Mouse (Mus musculus): ENCODE measurements around the gene Rorb. TPM values are rescaled to one million over a fixed set of nuclear protein-coding genes. Genes with fewer than 3 reads are reported as not detected.
A peak's percentile ranks its signal among the peaks of the same experiment; 100 is the strongest.

The Rorb gene
- polyA plus RNA-seq, 1 experiment from 2014 or later = 2.8 TPM

DNA sequence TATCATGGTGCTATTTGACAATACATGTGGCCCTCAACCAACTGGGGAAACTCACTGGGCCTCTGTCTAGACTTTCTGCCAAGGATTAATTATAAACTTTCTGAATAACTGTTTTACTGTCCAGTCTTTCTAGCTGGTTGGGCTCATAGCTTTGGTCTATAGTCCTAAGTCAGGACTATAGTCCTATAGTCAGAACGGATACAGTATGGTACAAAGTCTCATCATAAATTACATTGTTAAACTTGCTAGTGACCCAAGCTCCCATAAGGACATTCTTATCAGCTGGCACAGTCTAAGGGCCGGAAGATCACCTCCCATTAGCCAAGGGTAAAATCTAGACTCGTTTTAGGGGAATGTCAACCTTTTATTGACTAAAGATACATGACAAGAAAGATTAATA, 205.5 kb downstream of the Rorb start:
- Histone ChIP-seq H3K27ac (no peak overlapping the region), H3K9ac (no peak overlapping the region), H3K4me2 (replicated peaks) (no peak overlapping the region), H3K27me3 (replicated peaks) (no peaks in the 10 kb centered on the region), H3K36me3 (no peaks in the 10 kb centered on the region), H3K9me3 (no peaks in the 10 kb centered on the region), H3K4me3 (no peak overlapping the region), H3K4me1 (0 out of 2 replicates have a peak, but pooled peaks cover 7% of the 10 kb centered on the region)
- 69% methylated on average over 3 of the region's 3 CpGs for WGBS
- no peak for ATAC-seq (ENCODE audit: low FRiP score, low read depth)

- Histone ChIP-seq H3K9me3 (no peaks in the 10 kb centered on the region), H3K36me3 (no peaks in the 10 kb centered on the region), H3K27me3 (replicated peaks) (no peaks in the 10 kb centered on the region), H3K27ac (no peak overlapping the region), H3K4me2 (replicated peaks) (peak overlapping the region; percentile 50), H3K9ac (no peak overlapping the region), H3K4me1 (0 out of 2 replicates have a peak, but pooled peaks cover 7% of the 10 kb centered on the region), H3K4me3 (no peak overlapping the region)
- WGBS = 20% methylated on average over 6 of the region's 6 CpGs
- ATAC-seq (ENCODE audit: low FRiP score, low read depth) = peak; percentile 39
Measured at GRCm38 (mm10) chr19:18902694-18903067, 208.3 kb downstream of the Rorb start.

- H3K36me3 ChIP-seq = no peaks in the 10 kb centered on the region
- 0 out of 2 replicates have a peak, but pooled peaks cover 7% of the 10 kb centered on the region for H3K4me1 ChIP-seq
- no peaks in the 10 kb centered on the region for H3K9me3 ChIP-seq
- H3K9ac ChIP-seq = no peak overlapping the region
- no peaks in the 10 kb centered on the region for H3K27me3 ChIP-seq (replicated peaks)
- H3K27ac ChIP-seq = no peak overlapping the region
- peak; percentile 63 for ATAC-seq (ENCODE audit: low FRiP score, low read depth)
- 18% methylated on average over 15 of the region's 15 CpGs for WGBS
- H3K4me3 ChIP-seq = no peak overlapping the region
- H3K4me2 ChIP-seq (replicated peaks) = peak overlapping the region; percentile 50
Measured at GRCm38 (mm10) chr19:18902041-18902693, 208.8 kb downstream of the Rorb start.

- no peaks in the 10 kb centered on the region for H3K9me3 ChIP-seq
- ATAC-seq (ENCODE audit: low FRiP score, low read depth) = no peak
Measured at GRCm38 (mm10) chr19:18898238-18898637, 212.8 kb downstream of the Rorb start.

DNA sequence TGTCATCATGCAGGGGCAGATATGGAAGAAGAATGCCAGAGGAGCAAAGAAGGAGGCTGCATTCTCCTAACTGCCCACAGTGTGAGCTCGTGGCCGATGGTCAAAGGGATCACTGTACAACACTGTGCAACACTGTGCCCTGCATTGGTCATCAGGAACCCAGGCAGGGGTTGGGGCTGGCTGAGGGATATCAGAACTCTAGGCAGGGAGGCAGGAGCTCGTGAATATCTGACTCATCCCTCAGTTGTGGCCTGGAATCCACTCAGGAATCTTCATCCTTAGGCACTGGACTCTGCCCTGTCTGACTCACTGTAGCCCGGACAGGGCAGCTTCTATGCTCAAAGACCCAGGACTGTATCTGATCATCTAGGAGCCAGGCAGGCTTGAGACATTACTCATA, 220.8 kb downstream of the Rorb start:
- no peak for ATAC-seq (ENCODE audit: low FRiP score, low read depth)
- peaks cover 10% of the 10 kb centered on the region; the same call in 1 of the 2 replicates for H3K4me1 ChIP-seq
- H3K27ac ChIP-seq = no peak overlapping the region; the same call in 1 of the 2 replicates
- no peak overlapping the region for H3K9ac ChIP-seq
- no peak overlapping the region for H3K4me2 ChIP-seq (replicated peaks)
- H3K4me3 ChIP-seq = no peak overlapping the region
- H3K9me3 ChIP-seq = no peaks in the 10 kb centered on the region
- no peaks in the 10 kb centered on the region for H3K27me3 ChIP-seq (replicated peaks)
- H3K36me3 ChIP-seq = no peaks in the 10 kb centered on the region
- 82% methylated on average over 4 of the region's 4 CpGs for WGBS

More at GRCm38 (mm10) chr19:18898238-18898637, 212.8 kb downstream of the Rorb start:
- Histone ChIP-seq H3K4me1 (0 out of 2 replicates have a peak, but pooled peaks cover 7% of the 10 kb centered on the region), H3K27ac (no peak overlapping the region), H3K4me3 (no peak overlapping the region), H3K9ac (no peak overlapping the region), H3K27me3 (replicated peaks) (no peaks in the 10 kb centered on the region), H3K4me2 (replicated peaks) (no peak overlapping the region), H3K36me3 (no peaks in the 10 kb centered on the region)

GRCm38 (mm10) chr19:18889632-18890031, 221.4 kb downstream of the Rorb start:
- ATAC-seq (ENCODE audit: low FRiP score, low read depth) = peak; percentile 70
- Histone ChIP-seq H3K27me3 (replicated peaks) (no peaks in the 10 kb centered on the region), H3K9ac (no peak overlapping the region), H3K4me1 (peaks cover 10% of the 10 kb centered on the region; the same call in 1 of the 2 replicates), H3K27ac (peak overlapping the region; percentile 32; the same call in 1 of the 2 replicates), H3K36me3 (no peaks in the 10 kb centered on the region), H3K4me3 (peak overlapping the region; percentile 23), H3K4me2 (replicated peaks) (peak overlapping the region; percentile 57), H3K9me3 (no peaks in the 10 kb centered on the region)
- WGBS = 56% methylated on average over 1 of the region's 1 CpGs

DNA sequence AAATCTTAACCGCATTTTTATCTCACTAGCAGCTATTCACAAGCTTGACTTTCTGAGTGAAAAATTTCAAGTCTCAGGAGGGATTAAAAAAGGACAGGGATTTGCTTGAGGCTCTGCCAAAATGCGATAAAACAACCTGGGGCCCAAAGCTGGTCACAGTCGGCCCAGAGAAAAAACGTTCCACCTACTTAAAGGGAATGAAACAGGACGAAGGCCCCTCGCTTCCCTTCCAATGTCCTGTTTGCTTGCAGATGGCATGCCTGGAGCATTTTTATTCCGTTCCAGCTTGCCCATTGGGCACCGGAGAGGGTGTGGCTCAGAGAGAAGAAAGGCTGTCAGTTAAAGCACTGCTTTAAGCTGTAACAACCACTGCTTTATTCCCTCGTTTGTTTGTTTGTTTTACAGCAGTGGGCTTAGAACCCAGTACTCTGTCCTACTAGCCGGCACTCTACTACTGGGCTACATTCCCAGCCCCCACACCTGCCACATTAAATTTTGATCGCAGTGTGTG, 221.8 kb downstream of the Rorb start:
- peak; percentile 84 for ATAC-seq (ENCODE audit: low FRiP score, low read depth)
- H3K9ac ChIP-seq = peak overlapping the region; percentile 40
- H3K36me3 ChIP-seq = no peaks in the 10 kb centered on the region
- no peaks in the 10 kb centered on the region for H3K27me3 ChIP-seq (replicated peaks)
- H3K9me3 ChIP-seq = no peaks in the 10 kb centered on the region
- H3K27ac ChIP-seq = peak overlapping the region; percentile 32; the same call in 1 of the 2 replicates
- H3K4me3 ChIP-seq = peak overlapping the region; percentile 23
- peaks cover 10% of the 10 kb centered on the region; the same call in 1 of the 2 replicates for H3K4me1 ChIP-seq
- H3K4me2 ChIP-seq (replicated peaks) = peak overlapping the region; percentile 57
- WGBS = 9% methylated on average over 11 of the region's 11 CpGs

DNA sequence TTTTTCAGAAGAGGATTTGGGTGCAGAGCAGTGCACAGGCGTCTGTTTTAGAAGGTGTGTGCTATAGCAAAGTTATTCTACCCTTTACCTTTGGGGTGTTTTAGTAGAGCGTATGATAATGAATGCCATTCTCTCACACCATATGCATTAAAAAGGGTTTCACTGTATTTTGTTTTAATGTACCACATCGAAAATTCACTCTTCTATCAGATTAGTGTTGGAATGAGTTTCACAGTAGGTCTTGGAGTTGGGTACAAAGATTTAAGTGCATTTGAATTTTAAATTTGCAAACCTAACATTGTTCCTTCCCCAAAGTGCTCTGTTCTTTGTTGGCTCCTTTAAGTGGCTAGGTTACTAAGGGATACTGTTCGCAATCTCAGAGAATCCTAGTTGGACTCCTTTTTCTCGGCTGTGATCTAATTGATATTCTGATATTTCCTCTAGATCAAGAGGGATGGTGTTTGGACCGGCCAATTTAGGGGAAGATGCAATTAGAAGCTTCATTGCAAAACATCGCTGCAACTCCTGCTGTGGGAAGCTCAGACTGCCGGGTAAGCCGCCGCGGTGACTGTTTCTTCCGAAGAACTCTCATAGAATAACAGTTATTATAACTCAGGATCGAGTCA, 222.4 kb downstream of the Rorb start:
- WGBS = 13% methylated on average over 13 of the region's 13 CpGs
- Histone ChIP-seq H3K4me2 (replicated peaks) (peak overlapping the region; percentile 57), H3K27ac (peak overlapping the region; percentile 32; the same call in 1 of the 2 replicates), H3K4me1 (peaks cover 10% of the 10 kb centered on the region; the same call in 1 of the 2 replicates), H3K27me3 (replicated peaks) (no peaks in the 10 kb centered on the region), H3K9me3 (no peaks in the 10 kb centered on the region), H3K9ac (peak overlapping the region; percentile 40), H3K4me3 (peak overlapping the region; percentile 23), H3K36me3 (no peaks in the 10 kb centered on the region)
- peak; percentile 80 for ATAC-seq (ENCODE audit: low FRiP score, low read depth)

DNA sequence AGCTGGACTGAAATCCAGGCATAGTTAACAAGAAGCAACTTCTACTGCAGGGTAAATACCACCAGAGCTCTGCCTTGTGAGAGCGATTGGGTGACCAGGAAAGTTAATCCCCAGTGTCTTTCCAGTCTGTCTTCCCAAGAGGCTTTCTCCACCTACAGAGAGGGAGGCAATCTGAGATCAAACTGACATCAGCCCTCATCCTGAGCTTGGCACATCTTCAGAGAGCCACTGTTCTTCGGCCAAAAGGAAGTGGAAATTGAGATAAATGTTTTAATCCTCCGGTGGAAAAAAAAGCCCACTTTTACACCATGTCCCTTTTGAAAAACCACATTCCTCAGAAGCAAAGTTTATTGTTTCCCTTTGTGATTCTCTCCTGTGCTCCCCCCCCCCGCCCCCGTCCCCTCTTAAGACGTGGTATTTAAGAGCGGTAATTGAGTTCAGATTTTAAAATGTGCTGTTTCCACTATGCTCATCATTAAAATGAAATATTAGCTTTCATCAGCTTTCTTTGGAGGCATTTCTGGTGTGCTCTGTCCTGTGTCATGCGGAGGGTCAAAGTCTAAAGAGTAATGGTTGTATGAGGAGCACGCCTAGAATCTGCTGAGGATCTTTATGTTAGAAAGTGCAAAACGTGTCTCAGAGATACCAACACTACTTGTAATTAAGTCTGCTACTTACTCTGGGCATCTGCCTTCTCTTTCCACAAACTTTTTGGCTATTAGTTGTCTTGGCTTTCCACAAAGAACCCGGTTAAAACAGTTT, 223.2 kb downstream of the Rorb start:
- no peak overlapping the region for H3K4me2 ChIP-seq (replicated peaks)
- no peak for ATAC-seq (ENCODE audit: low FRiP score, low read depth)

GRCm38 (mm10) chr19:18881162-18881561, 229.8 kb downstream of the Rorb start:
- Histone ChIP-seq H3K36me3 (no peaks in the 10 kb centered on the region), H3K4me1 (no peaks in the 10 kb centered on the region), H3K27ac (no peak overlapping the region), H3K4me3 (no peak overlapping the region), H3K27me3 (replicated peaks) (no peaks in the 10 kb centered on the region), H3K9me3 (no peaks in the 10 kb centered on the region), H3K4me2 (replicated peaks) (no peak overlapping the region), H3K9ac (no peak overlapping the region)
- WGBS = 42% methylated on average over 5 of the region's 5 CpGs
- peak; percentile 56; the same call in 1 of the 2 replicates for ATAC-seq (ENCODE audit: low FRiP score, low read depth)

More for the DNA sequence above, 223.2 kb downstream of the Rorb start:
- H3K4me3 ChIP-seq = no peak overlapping the region
- no peak overlapping the region for H3K27ac ChIP-seq
- 27% methylated on average over 11 of the region's 11 CpGs for WGBS
- no peaks in the 10 kb centered on the region for H3K36me3 ChIP-seq
- no peaks in the 10 kb centered on the region for H3K27me3 ChIP-seq (replicated peaks)
- H3K9me3 ChIP-seq = no peaks in the 10 kb centered on the region
- H3K4me1 ChIP-seq = peaks cover 10% of the 10 kb centered on the region; the same call in 1 of the 2 replicates
- no peak overlapping the region for H3K9ac ChIP-seq
